Mouse (Mus musculus) lung, embryonic 16.5 days (tissue): ENCODE results near the gene Adamtsl2. TPM values are rescaled to one million over a fixed set of nuclear protein-coding genes. Genes with fewer than 3 reads are reported as not detected.

Source experiments
- ATAC-seq: fragments of 200-750 bp; cut with Nextera tagmentation; 2 replicates; pipeline ENCODE4 v1.8.0; 2017; ENCODE audit warnings: low read depth, mild to moderate bottlenecking, moderate library complexity
- H3K27ac ChIP-seq: fragments of 300-500 bp; sonication (generic); 2 replicates; pipeline ENCODE4 v1.5.1; 2014; ENCODE audit warnings: mild to moderate bottlenecking, control low read depth, low read length
- H3K27me3 ChIP-seq: fragments of 300-500 bp; sonication (generic); 2 replicates; pipeline ENCODE4 v1.6.1; 2014; ENCODE audit warnings: low read depth, low read length, mixed read lengths; ENCODE audit not compliant: control insufficient read depth, insufficient read depth
- H3K36me3 ChIP-seq: fragments of 300-500 bp; sonication (generic); 2 replicates; pipeline ENCODE4 v1.6.1; 2014; ENCODE audit warnings: low read length; ENCODE audit not compliant: control insufficient read depth, insufficient read depth
- H3K4me1 ChIP-seq: fragments of 300-500 bp; sonication (generic); replicated peaks from 2 replicates; pipeline ENCODE4 v1.6.1; 2014; ENCODE audit warnings: low read length, mixed read lengths; ENCODE audit not compliant: control insufficient read depth, insufficient read depth
- H3K4me2 ChIP-seq: fragments of 300-500 bp; sonication (generic); 2 replicates; pipeline ENCODE4 v1.6.1; 2014; ENCODE audit warnings: low read depth, low read length, control low read depth
- H3K4me3 ChIP-seq: fragments of 300-500 bp; sonication (generic); 2 replicates; pipeline ENCODE4 v1.5.1; 2014; ENCODE audit warnings: mild to moderate bottlenecking, low read length, control low read depth
- H3K9ac ChIP-seq: fragments of 300-500 bp; sonication (generic); 2 replicates; pipeline ENCODE4 v1.6.1; 2014; ENCODE audit warnings: low read length, control low read depth
- H3K9me3 ChIP-seq: fragments of 300-500 bp; sonication (generic); 2 replicates; pipeline ENCODE4 v1.6.1; 2016; ENCODE audit warnings: low read length; ENCODE audit not compliant: control insufficient read depth
- WGBS: fragments of 180-500 bp; shearing (Covaris S2); extraction: QIAGEN DNeasy Blood & Tissue Kit; methylation state at CpG from one replicate; pipeline ENCODE4 v1.1.7; 2014; 5-methylcytosine and 5-hydroxymethylcytosine counted together
- polyA plus RNA-seq: library from polyadenylated mRNA; unstranded; fragments of >200 nt; fragmentation: Nextera tagmentation; extraction: Ambion mirVana; gene quantifications from 2 replicates; pipeline ENCODE4 v1.2.1, GENCODE M21; 2015

The Adamtsl2 gene
- polyA plus RNA-seq, 1 experiment from 2014 or later: 27.9 TPM

DNA sequence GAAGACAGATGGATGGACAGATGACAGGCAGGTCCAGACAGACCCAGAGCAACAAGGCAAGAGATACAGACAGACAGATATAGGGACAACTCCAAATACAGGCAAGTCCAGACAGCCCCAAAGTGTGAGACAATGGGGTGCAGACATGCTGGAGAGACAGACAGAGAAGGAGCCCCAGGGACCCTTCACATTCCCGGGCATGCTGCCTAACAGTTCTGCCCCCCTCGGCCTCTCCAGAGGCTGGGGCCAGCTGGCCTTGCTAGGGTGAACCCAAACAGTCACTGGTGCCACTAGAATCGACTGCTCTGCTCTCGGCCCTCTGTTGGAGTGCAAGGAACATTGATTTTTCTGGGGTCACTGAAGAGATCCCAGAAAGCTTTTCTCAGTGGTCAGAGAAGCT is 39.3 kb downstream of the Adamtsl2 start:
- H3K9ac ChIP-seq: no peak overlapping the region
- H3K4me3 ChIP-seq: no peak overlapping the region
- 0 out of 2 replicates have a peak, but pooled peaks have one; percentile 10 for ATAC-seq
- no peak overlapping the region for H3K27ac ChIP-seq
- no peaks in the 10 kb centered on the region for H3K36me3 ChIP-seq
- H3K4me1 ChIP-seq: peaks cover 21% of the 10 kb centered on the region
- H3K9me3 ChIP-seq: no peaks in the 10 kb centered on the region
- no peak overlapping the region for H3K4me2 ChIP-seq
- H3K27me3 ChIP-seq: no peaks in the 10 kb centered on the region
- 39% methylated on average over 4 of the region's 4 CpGs for WGBS

DNA sequence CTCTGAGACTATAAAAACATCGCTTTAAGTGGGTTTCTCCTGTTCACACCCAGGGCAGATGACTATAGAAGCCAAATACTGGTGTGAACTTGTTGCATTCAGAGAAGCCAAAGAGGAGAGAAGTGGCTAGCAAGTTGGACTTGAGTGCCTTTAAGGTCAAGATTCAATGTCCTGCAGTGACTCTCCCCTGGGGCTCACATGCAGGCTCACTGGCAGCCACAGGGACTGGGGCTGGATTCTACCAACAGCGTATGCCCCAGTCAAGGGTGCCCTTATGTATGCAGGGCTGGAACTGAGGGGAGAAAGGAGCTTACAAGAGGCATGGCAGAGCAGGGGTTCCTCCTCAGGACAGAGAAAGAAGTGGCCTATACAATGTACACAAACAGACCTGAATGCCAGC is 40.6 kb downstream of the Adamtsl2 start:
- H3K4me1 ChIP-seq: peaks cover 21% of the 10 kb centered on the region
- H3K4me3 ChIP-seq: no peak overlapping the region
- no peak overlapping the region for H3K9ac ChIP-seq
- H3K9me3 ChIP-seq: no peaks in the 10 kb centered on the region
- no peaks in the 10 kb centered on the region for H3K36me3 ChIP-seq
- WGBS: 75% methylated on average over 2 of the region's 2 CpGs
- peak overlapping the region; percentile 60 for H3K27ac ChIP-seq
- 0 out of 2 replicates have a peak, but pooled peaks have one; percentile 2 for ATAC-seq
- H3K4me2 ChIP-seq: no peak overlapping the region
- H3K27me3 ChIP-seq: no peaks in the 10 kb centered on the region

DNA sequence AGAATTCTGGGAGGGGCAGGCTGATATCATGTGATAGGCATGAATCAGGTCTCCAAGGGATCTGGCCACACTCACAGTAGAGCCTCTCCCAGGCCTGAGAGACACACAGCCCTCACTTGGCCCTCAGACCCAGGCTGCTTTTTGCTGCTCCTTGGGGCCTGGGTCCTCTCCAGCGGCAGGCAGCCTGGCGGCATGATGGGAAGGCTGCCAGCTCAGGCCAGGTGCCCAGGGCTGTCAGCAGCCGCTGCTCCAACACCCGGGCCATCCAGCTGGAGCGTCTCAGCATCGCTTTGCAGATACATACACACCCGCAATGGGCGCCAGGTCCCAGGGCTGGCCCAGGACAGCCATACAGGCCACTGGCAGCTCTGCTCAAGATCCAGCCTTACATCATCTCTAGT is 41.1 kb downstream of the Adamtsl2 start:
- H3K4me3 ChIP-seq: no peak overlapping the region
- H3K4me2 ChIP-seq: no peak overlapping the region
- H3K9ac ChIP-seq: no peak overlapping the region
- WGBS: 40% methylated on average over 8 of the region's 8 CpGs
- peak overlapping the region; percentile 68 for H3K27ac ChIP-seq
- ATAC-seq: peak; percentile 94
- H3K36me3 ChIP-seq: no peaks in the 10 kb centered on the region
- no peaks in the 10 kb centered on the region for H3K9me3 ChIP-seq
- H3K27me3 ChIP-seq: no peaks in the 10 kb centered on the region
- peaks cover 21% of the 10 kb centered on the region for H3K4me1 ChIP-seq

GRCm38 (mm10) chr2:27121626-27122355 is 42.6 kb downstream of the Adamtsl2 start:
- Histone ChIP-seq H3K27me3 (no peaks in the 10 kb centered on the region), H3K9ac (no peak overlapping the region), H3K9me3 (no peaks in the 10 kb centered on the region), H3K4me1 (peaks cover 21% of the 10 kb centered on the region), H3K36me3 (no peaks in the 10 kb centered on the region), H3K4me2 (no peak overlapping the region), H3K4me3 (no peak overlapping the region), H3K27ac (0 out of 2 replicates have a peak overlapping the region, but pooled peaks have one; percentile 27)
- 21% methylated on average over 8 of the region's 9 CpGs for WGBS
- 0 out of 2 replicates have a peak, but pooled peaks have one; percentile 3 for ATAC-seq

- H3K36me3 ChIP-seq: no peaks in the 10 kb centered on the region
- no peaks in the 10 kb centered on the region for H3K9me3 ChIP-seq
- H3K27me3 ChIP-seq: no peaks in the 10 kb centered on the region
- H3K9ac ChIP-seq: no peak overlapping the region
- no peak overlapping the region for H3K4me2 ChIP-seq
- no peak overlapping the region for H3K27ac ChIP-seq
- no peak overlapping the region for H3K4me3 ChIP-seq
- ATAC-seq: no peak
- 81% methylated on average over 9 of the region's 9 CpGs for whole genome bisulfite sequencing
- peaks cover 21% of the 10 kb centered on the region for H3K4me1 ChIP-seq
These were observed 43.4 kb downstream of the Adamtsl2 start for GRCm38 (mm10) chr2:27122578-27122977.

DNA sequence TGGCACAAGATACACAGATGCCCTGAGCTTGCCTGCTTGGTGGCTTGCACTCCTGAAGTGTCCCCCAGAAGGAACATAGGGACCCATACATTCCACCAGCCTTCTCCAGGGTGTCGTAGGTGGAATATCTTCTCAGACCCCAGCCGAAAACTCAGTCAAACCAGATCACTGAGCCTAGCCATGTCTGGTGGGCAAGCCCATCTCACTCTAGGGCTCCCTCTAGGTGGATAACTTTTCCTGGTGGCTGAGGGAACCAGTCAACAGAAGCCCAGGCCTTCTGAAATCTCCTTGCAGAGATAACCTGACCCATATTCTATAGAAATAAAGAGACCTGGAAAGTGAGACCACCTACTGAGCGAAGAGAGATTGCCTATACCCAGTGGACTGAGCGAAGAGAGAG is 43.9 kb downstream of the Adamtsl2 start:
- Histone ChIP-seq H3K9me3 (no peaks in the 10 kb centered on the region), H3K9ac (no peak overlapping the region), H3K4me2 (no peak overlapping the region), H3K27ac (no peak overlapping the region), H3K27me3 (no peaks in the 10 kb centered on the region), H3K4me3 (no peak overlapping the region), H3K4me1 (peaks cover 21% of the 10 kb centered on the region), H3K36me3 (no peaks in the 10 kb centered on the region)
- WGBS: 88% methylated on average over 4 of the region's 4 CpGs
- no peak for ATAC-seq

- H3K36me3 ChIP-seq: no peaks in the 10 kb centered on the region
- no peaks in the 10 kb centered on the region for H3K9me3 ChIP-seq
- no peaks in the 10 kb centered on the region for H3K27me3 ChIP-seq
- no peak overlapping the region for H3K27ac ChIP-seq
- peaks cover 10% of the 10 kb centered on the region for H3K4me1 ChIP-seq
- 22% methylated on average over 10 of the region's 10 CpGs for WGBS
- H3K4me2 ChIP-seq: no peak overlapping the region
- no peak overlapping the region for H3K9ac ChIP-seq
- H3K4me3 ChIP-seq: no peak overlapping the region
- ATAC-seq: no peak
These were observed 46.8 kb downstream of the Adamtsl2 start for GRCm38 (mm10) chr2:27125979-27126378.

- WGBS: 39% methylated on average over 4 of the region's 4 CpGs
- Histone ChIP-seq H3K4me1 (peaks cover 7% of the 10 kb centered on the region), H3K27me3 (no peaks in the 10 kb centered on the region), H3K4me3 (no peak overlapping the region), H3K9ac (no peak overlapping the region), H3K36me3 (no peaks in the 10 kb centered on the region), H3K4me2 (no peak overlapping the region), H3K27ac (no peak overlapping the region), H3K9me3 (no peaks in the 10 kb centered on the region)
- no peak for ATAC-seq
These were observed 47.3 kb downstream of the Adamtsl2 start for GRCm38 (mm10) chr2:27126496-27126895.

DNA sequence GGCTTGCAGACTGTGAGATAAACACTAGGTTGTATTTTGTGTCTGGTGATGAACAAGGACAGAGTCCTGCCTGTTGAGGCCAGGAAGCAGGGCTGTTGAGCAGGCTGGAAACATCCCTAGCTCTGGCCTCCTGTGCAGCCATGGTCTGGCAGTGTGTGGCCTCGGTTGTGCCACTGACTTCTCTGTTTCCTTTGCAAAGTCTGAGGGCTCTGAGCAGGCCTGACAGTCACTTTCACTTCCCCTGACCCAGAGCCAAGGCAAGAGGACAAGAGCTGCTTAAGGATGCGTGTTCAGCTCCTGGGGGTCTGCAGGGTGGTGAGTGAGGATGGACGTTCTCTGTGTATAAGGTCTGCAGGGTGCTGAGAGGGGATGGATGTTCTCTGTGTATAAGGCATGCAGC is 49.8 kb downstream of the Adamtsl2 start:
- Histone ChIP-seq H3K4me2 (no peak overlapping the region), H3K9me3 (no peaks in the 10 kb centered on the region), H3K36me3 (no peaks in the 10 kb centered on the region), H3K9ac (no peak overlapping the region), H3K4me1 (no peaks in the 10 kb centered on the region), H3K27ac (no peak overlapping the region), H3K4me3 (no peak overlapping the region), H3K27me3 (no peaks in the 10 kb centered on the region)
- no peak for ATAC-seq
- WGBS: 48% methylated on average over 3 of the region's 3 CpGs
